Mouse (Mus musculus) spleen, postnatal 4 days (tissue): Measurements from ENCODE around the gene Dcaf5.

ENCODE experiments used
- DNase-seq, 2 experiments: peaks; one replicate each; pipeline ENCODE4 v3.0.0; 2022; ENCODE audit warnings: low spot score in 2 of 2

The Dcaf5 gene

DNA sequence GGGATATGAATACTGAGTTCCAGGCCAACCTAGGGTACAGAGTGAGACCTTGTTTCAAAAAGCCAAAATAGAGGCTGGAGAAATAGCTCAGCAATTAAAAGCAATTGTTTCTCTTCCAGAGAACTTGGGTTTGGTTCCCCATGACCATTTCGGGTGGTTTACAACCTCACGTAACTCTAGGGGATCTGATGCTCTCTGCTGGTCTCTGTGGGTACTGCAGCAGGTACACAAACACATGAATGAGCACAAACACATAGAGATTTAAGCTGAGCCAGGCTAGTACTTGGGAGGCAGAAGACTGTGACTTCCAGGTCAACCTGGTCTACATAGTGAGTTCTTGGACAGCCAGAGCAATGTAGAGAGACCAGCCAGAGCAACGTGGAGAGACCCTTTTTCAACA, 28.6 kb downstream of the Dcaf5 start:
- DNase-seq, result peak; percentile 61 to 83

- DNase-seq, result peak; percentile 57 to 83
Observed at GRCm38 (mm10) chr12:80406650-80407049, 29.8 kb downstream of the Dcaf5 start.

DNA sequence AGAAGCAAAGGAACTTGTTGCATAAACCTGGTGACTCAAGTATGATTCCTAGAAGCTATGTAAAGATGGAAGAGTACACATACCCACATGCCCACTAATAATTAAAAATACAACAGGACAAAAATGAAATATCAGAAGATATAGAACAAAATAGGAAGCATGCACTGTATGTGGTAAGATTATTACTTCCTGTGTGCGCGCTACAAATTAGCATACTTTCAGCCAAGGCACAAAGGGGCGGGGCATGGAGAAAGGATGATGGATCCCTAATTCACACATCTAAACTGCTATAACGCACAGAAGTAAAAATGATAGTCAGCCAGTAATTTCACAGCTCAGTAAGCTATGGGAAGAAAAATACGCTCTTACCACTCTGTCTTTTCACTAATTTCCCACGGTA, 32.3 kb downstream of the Dcaf5 start:
- DNase-seq, result no peak

DNA sequence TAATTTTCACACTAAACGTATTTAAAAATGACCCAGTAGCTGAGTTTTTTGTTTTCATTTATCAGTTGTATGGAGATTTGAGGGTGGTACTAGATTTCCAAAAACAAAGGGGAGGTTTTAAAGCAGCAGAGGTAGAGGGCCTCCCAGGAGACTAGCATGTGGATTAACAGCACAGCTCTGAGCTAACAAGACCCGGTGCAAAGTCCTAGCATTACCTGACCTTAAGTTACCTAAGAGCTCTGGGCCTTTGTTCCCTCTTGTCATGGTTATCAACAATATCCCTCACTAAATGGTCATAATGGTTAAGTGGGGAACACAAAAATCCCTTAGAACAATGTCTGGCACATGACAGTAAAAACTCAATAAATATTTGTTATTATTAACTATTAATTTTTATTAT, 37.3 kb downstream of the Dcaf5 start:
- no peak for DNase-seq

- DNase-seq, result no peak
Observed at GRCm38 (mm10) chr12:80396397-80396796, 40.0 kb downstream of the Dcaf5 start.

- no peak for DNase-seq
Observed at GRCm38 (mm10) chr12:80395270-80395669, 41.1 kb downstream of the Dcaf5 start.

- DNase-seq, result no peak
Observed at GRCm38 (mm10) chr12:80394045-80394444, 42.4 kb downstream of the Dcaf5 start.

- DNase-seq, result no peak
Observed at GRCm38 (mm10) chr12:80389448-80389847, 47.0 kb downstream of the Dcaf5 start.

DNA sequence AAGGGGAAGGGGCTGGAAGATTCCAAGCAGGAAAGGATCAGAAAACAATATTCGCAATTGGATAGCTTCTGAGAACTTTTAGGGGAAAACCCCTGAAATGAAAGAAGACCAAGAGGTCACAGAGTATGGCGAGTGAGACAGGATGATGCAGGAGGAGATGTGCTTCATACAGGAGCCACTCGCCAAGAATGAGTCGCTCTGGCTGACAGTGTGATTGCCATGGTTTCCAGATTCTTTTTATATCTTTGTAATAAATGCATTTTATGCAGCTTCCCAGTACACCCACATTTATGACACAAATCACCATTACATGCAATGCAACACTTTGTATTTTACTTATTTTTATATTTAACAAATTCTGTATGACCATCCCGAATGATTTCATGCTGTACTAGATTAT, 49.1 kb downstream of the Dcaf5 start:
- DNase-seq, result no peak

- DNase-seq, result no peak
Observed at GRCm38 (mm10) chr12:80385361-80385760, 51.0 kb downstream of the Dcaf5 start.

DNA sequence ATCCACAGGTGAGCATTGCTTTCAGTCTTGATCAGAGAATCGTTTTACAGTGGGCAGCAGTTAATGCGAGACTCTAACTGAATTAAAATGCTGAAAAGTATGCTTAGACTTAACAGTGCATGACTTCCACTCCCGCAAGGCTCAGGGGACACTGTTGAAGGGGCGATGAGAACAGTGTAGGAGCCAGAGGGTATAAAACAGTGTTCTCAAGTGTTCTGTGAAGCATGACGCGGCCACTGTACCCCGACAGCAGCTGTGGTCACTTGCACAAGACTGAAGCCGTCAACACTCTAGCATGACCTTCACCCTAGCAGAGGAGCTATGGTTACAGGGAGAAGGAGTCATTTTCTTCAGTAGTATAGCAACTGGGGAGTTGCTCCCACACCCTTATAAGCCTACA, 52.9 kb downstream of the Dcaf5 start:
- DNase-seq, result no peak

DNA sequence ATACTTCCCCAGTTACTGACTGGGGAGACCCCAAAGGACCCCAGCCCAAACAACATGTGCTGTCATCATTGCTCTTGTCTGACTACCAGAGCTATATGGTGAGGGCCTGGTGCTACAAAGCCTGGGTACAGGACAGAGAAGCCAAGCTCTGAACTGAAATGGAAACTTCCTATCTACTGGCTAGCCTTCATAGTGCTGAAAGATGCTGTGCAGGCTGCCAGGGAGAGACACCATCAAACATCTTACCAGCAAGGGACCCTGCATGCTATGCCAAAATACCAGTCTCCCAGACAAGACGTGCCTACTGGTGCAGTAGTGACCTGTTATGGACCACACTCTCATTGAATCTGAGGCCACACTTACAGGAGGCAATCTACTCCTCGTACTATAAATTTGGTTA, 53.6 kb downstream of the Dcaf5 start:
- DNase-seq, result no peak

DNA sequence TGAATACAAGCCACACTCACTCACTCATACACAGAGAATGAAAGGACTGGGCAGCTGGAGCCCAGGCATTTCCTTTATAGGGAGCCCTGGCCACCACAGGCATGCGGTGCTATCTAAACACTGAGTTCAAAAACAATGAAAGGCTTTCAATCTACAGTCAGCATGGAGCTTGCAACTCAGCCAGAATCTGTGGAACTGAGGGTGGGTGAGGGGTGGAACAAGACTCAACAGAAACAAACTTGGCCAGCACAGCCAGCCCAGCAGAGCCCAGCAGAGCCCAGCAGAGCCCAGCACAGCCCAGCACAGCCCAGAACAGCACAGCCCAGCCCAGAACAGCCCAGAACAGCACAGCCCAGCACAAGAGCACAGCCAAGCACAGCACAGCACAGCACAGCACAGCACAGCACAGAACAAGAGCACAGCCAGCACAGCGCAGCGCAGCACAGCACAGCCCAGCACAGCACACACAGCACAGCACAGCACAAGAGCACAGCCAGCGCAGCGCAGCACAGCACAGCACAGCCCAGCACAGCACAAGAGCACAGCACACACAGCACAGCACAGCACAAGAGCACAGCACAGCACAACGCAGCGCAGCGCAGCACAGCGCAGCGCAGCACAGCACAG, 56.5 kb downstream of the Dcaf5 start:
- DNase-seq, result no peak

DNA sequence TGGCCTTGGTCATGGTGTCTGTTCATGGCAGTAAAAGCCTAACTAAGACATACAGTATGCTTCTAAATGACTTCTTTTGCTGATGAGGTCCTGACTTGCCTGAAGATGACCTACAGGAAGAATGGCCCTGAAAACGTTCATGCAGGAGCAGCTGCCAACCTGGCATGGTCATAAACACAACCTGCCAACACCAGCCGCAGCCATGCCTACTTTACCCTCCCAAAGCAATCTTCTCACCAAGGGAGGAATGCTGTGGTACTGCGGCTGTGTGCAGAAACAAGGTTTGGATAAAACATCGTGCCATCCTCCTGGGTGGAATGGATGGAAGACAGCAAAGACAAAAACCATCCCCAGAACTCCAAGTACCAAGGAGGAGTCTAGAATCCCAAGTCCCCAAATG, 57.0 kb downstream of the Dcaf5 start:
- DNase-seq, result no peak

DNA sequence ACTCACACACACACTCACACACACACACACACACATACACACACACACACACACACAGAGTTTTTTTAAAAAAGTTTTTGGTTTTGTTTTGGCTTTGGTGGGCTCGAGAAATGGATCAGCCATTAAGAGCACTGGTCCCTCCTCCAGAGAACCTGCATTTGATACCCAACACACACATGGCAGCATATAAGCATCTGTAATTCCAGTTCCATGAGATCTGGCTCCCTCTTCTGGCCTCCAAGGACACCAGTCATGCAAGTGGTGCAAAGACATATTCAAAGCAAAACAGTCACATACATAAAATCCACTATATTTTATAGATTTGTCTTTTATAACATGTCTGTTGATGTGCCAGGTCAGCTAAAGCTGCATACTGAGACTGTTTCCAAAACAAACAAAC, 58.8 kb downstream of the Dcaf5 start:
- DNase-seq, result no peak

- DNase-seq, result no peak
Observed at GRCm38 (mm10) chr12:80375721-80376120, 60.7 kb downstream of the Dcaf5 start.

DNA sequence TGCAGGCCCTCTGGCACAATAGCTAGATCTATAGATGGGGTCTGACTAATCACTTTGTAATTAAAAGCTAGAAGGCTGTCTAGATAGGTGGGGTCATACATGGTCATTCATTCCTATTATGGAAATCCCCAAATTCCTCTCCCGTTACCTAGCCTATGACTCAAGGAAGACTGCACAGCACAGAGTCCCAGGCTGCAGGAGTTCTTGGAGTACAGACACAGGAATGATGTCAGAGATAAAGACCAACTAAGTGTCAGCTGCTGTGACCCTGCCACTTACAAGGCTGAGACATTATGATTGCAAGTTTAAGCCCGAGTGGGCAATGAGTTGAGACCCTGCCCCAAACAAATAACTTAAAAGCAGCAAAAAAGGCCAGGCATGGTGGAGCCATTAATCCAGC, 61.7 kb downstream of the Dcaf5 start:
- no peak for DNase-seq

DNA sequence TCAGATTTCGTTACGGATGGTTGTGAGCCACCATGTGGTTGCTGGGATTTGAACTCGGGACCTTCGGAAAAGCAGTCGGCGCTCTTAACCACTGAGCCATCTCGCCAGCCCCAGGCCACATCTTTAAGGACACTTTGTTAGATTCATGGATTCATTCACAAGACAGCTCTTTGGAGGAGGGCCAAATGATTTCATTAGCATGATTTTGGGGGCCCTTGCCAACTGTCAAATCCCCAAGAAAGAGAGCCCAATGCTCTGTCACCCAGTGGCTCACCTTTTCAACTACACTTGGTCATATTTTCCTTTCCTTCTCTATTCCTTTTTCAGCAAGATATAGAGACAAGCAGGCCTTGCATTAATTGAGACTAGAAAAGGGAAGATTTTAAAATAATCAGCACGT, 63.5 kb downstream of the Dcaf5 start:
- DNase-seq, result no peak

GRCm38 (mm10) chr12:80367227-80367626, 69.2 kb downstream of the Dcaf5 start:
- DNase-seq, result no peak

DNA sequence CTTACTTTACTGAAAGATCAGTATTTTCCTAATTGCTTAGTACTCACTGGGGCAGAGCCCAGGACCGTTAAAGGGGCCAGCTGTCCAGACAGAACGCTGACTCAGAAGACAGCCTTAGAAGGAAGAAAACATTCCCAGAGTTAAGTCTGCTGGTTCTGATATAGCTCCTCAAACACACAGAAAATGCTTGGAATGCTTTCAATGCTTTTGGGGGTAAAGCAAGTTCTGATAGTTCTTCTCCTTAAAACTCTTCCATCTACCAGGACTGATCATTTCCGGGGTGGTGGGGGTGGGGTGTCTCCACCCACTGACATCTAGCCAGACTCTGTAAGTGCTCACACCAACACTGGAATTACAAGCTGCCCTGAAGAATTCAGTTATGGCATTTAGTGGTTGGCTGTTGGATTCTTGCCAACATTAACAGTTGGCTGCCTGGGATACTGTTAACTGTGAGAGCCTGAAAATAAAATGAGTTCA, 70.4 kb downstream of the Dcaf5 start:
- no peak for DNase-seq

DNA sequence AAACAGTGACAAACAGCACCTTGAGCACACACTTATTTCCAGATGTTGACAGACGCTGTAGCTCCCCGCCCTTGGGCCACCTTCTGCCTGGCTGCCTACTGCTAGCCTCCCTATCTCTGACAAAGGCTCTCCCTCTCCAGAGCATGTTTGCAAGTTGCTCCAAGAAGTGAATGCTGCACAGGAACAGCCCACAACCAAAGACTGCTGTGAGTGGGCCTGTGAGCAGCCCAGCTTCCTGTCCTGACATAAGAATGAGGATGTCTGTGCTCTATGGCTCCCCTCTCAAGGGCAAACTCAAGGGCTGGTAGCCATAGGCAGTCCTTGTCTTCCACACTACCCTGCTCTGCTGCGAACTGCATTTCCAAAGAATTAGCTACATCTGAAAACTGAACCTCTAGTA, 71.1 kb downstream of the Dcaf5 start:
- no peak for DNase-seq

DNA sequence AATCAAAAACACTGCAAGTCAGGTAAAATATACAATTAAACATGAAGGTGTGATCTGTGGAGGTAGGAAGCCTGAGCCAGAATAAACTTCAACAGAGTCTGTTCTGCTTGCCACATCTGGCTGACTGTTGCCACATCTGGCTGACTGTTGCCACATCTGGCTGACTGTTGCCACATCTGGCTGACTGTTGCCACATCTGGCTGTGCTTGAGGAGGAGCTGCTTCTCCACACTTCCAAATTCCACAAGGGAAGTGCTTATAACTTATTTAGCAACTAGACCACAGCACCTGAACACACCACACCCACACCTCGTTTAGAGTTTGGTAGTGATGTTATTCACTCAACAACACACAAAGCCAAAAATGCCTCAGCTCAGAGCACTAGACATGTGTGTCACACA, 74.7 kb downstream of the Dcaf5 start:
- no peak for DNase-seq

DNA sequence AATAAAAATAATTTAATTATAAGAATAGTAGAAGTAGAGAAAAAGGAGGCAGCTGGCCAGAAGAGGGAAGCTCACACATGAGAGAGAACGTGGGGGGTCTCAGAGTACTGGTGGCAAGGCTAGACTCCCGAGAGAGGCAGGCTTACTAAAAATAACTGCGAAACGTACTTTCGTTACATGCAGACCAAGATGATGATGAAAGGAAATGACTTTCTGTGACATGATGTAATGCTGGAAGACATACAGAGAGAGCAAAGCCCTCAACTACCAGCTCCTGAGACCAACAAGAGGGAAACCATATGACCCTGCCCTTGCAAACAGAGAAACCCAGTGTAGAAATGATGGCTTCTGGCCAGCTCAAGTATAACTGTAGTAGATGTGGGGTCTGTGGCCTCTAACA, 76.1 kb downstream of the Dcaf5 start:
- DNase-seq, result no peak

GRCm38 (mm10) chr12:80344777-80345231, 91.6 kb downstream of the Dcaf5 start:
- no peak for DNase-seq
